Mouse (Mus musculus): ENCODE data around the gene Lef1. TPM values are rescaled to one million over a fixed set of nuclear protein-coding genes. Genes with fewer than 3 reads are reported as not detected.

Lef1 gene
- total RNA-seq, 1 experiment = 11.1 TPM

GRCm38 (mm10) chr3:131092113-131092512, 18.2 kb upstream of the Lef1 start:
- in situ Hi-C loops (cut with MboI; ENCODE audit: low sequenced_read_pairs in 2 of 2, unreplicated experiment in 2 of 2) = no loop called here
- no peak for TF ChIP-seq ZNF384 (IDR thresholded peaks at IDR 0.05; ENCODE audit: low read depth, low read length)
- H3K9ac ChIP-seq (ENCODE audit: insufficient read depth, low read depth, low read length, poor library complexity, severe bottlenecking) = no peak overlapping the region
- no peak for DNase-seq (ENCODE audit: low read depth, low spot score)
- no peaks in the 10 kb centered on the region for H3K9me3 ChIP-seq (ENCODE audit: control insufficient read depth, insufficient read depth, low read depth, low read length)
- no peaks in the 10 kb centered on the region for H3K36me3 ChIP-seq (ENCODE audit: control insufficient read depth, insufficient read depth, low read length, poor library complexity, severe bottlenecking)
- H3K27ac ChIP-seq (ENCODE audit: insufficient read depth, low read depth, low read length, poor library complexity, severe bottlenecking) = no peak overlapping the region
- no peak overlapping the region for H3K4me3 ChIP-seq (ENCODE audit: insufficient read depth in 1 of 2, low read depth in 1 of 2, low read length in 2 of 2, poor library complexity in 1 of 2, severe bottlenecking in 1 of 2)
- peaks cover 2 to 7% of the 10 kb centered on the region in 2 experiments; a peak in 2 of 4 replicates for H3K4me1 ChIP-seq (ENCODE audit: control insufficient read depth in 2 of 2, insufficient read depth in 2 of 2, low read length in 2 of 2, poor library complexity in 1 of 2)

- in situ Hi-C loops (cut with MboI; ENCODE audit: low sequenced_read_pairs in 2 of 2, unreplicated experiment in 2 of 2) = no loop called here
- no peak overlapping the region for H3K27ac ChIP-seq (ENCODE audit: insufficient read depth, low read depth, low read length, poor library complexity, severe bottlenecking)
- H3K4me1 ChIP-seq (ENCODE audit: control insufficient read depth in 2 of 2, insufficient read depth in 2 of 2, low read length in 2 of 2, poor library complexity in 1 of 2) = peaks cover 2 to 7% of the 10 kb centered on the region in 2 experiments; a peak in 2 of 4 replicates
- H3K9me3 ChIP-seq (ENCODE audit: control insufficient read depth, insufficient read depth, low read depth, low read length) = no peaks in the 10 kb centered on the region; the same call in 1 of the 2 replicates
- DNase-seq (ENCODE audit: low read depth, low spot score) = no peak
- H3K36me3 ChIP-seq (ENCODE audit: control insufficient read depth, insufficient read depth, low read length, poor library complexity, severe bottlenecking) = no peaks in the 10 kb centered on the region
- H3K9ac ChIP-seq (ENCODE audit: insufficient read depth, low read depth, low read length, poor library complexity, severe bottlenecking) = no peak overlapping the region
- H3K4me3 ChIP-seq (ENCODE audit: insufficient read depth in 1 of 2, low read depth in 1 of 2, low read length in 2 of 2, poor library complexity in 1 of 2, severe bottlenecking in 1 of 2) = no peak overlapping the region
- TF ChIP-seq ZNF384 (IDR thresholded peaks at IDR 0.05; ENCODE audit: low read depth, low read length) = no peak
Measured at GRCm38 (mm10) chr3:131093736-131094135, 16.5 kb upstream of the Lef1 start.

- Histone ChIP-seq H3K9me3 (ENCODE audit: control insufficient read depth, insufficient read depth, low read depth, low read length) (no peaks in the 10 kb centered on the region; the same call in 1 of the 2 replicates), H3K4me1 (ENCODE audit: control insufficient read depth in 2 of 2, insufficient read depth in 2 of 2, low read length in 2 of 2, poor library complexity in 1 of 2) (peaks cover 2 to 10% of the 10 kb centered on the region in 2 experiments; a peak in 2 of 4 replicates), H3K9ac (ENCODE audit: insufficient read depth, low read depth, low read length, poor library complexity, severe bottlenecking) (no peak overlapping the region), H3K4me3 (ENCODE audit: insufficient read depth in 1 of 2, low read depth in 1 of 2, low read length in 2 of 2, poor library complexity in 1 of 2, severe bottlenecking in 1 of 2) (no peak overlapping the region), H3K36me3 (ENCODE audit: control insufficient read depth, insufficient read depth, low read length, poor library complexity, severe bottlenecking) (no peaks in the 10 kb centered on the region), H3K27ac (ENCODE audit: insufficient read depth, low read depth, low read length, poor library complexity, severe bottlenecking) (no peak overlapping the region; the same call in 1 of the 2 replicates)
- no peak for DNase-seq (ENCODE audit: low read depth, low spot score)
- TF ChIP-seq ZNF384 (IDR thresholded peaks at IDR 0.05; ENCODE audit: low read depth, low read length) (no peak), CHD2 (IDR thresholded peaks at IDR 0.05; ENCODE audit: low read depth, low read length) (no peak), MAFK (IDR thresholded peaks at IDR 0.05; ENCODE audit: insufficient read depth, low read depth, low read length) (no peak)
- in situ Hi-C loops (cut with MboI; ENCODE audit: low sequenced_read_pairs in 2 of 2, unreplicated experiment in 2 of 2) = no loop called here
Measured at GRCm38 (mm10) chr3:131096105-131096504, 14.2 kb upstream of the Lef1 start.

DNA sequence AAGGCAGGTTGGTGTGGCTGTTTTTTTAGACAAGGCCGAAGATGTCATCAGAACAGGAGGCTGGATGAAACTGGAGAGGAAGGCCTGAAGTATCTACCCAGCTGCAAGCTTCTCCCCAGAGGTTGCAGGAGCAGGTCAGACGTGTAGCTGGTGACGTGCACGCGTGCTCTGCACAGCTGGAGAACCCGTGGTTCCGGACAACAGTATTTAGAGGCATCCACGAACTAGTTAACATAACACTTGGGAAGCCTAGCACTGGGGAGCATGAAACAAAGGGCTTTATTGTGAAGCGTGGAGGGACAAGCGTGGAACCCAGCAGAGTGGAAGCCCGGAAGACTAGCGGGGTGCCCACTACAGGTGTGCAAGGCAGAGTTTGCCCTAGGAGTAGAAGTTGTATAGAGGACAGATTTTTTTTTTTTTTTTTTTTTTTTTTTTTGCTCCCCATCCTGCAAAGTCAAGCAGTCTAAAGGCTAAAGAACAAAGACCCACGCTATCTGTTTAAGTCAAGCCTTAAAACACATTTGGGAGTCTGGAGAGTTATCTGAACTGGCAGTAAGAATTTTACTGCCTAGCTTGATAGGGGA, 8.0 kb upstream of the Lef1 start:
- DNase-seq (ENCODE audit: low read depth, low spot score) = peak; percentile 79
- Histone ChIP-seq H3K9me3 (ENCODE audit: control insufficient read depth, insufficient read depth, low read depth, low read length) (no peaks in the 10 kb centered on the region; the same call in 1 of the 2 replicates), H3K36me3 (ENCODE audit: control insufficient read depth, insufficient read depth, low read length, poor library complexity, severe bottlenecking) (no peaks in the 10 kb centered on the region), H3K4me1 (ENCODE audit: control insufficient read depth in 2 of 2, insufficient read depth in 2 of 2, low read length in 2 of 2, poor library complexity in 1 of 2) (peaks cover 3 to 10% of the 10 kb centered on the region in 2 experiments; a peak in 2 of 4 replicates), H3K27ac (ENCODE audit: insufficient read depth, low read depth, low read length, poor library complexity, severe bottlenecking) (no peak overlapping the region; the same call in 1 of the 2 replicates), H3K4me3 (ENCODE audit: insufficient read depth in 1 of 2, low read depth in 1 of 2, low read length in 2 of 2, poor library complexity in 1 of 2, severe bottlenecking in 1 of 2) (no peak overlapping the region), H3K9ac (ENCODE audit: insufficient read depth, low read depth, low read length, poor library complexity, severe bottlenecking) (no peak overlapping the region)
- in situ Hi-C loops (cut with MboI; ENCODE audit: low sequenced_read_pairs in 2 of 2, unreplicated experiment in 2 of 2) = loop anchor here (10.0 to 25.0 kb wide), 2 partner anchors 1890 to 1897 kb away; no protein-coding TSS in a partner anchor
- TF ChIP-seq HCFC1 (IDR thresholded peaks at IDR 0.05; ENCODE audit: borderline replicate concordance, insufficient read depth, low read length) (no peak), ZNF384 (IDR thresholded peaks at IDR 0.05; ENCODE audit: low read depth, low read length) (peak; percentile 97), CHD2 (IDR thresholded peaks at IDR 0.05; ENCODE audit: low read depth, low read length) (no peak), MAFK (IDR thresholded peaks at IDR 0.05; ENCODE audit: insufficient read depth, low read depth, low read length) (peak; percentile 65), ZC3H11A (IDR thresholded peaks at IDR 0.05; ENCODE audit: borderline replicate concordance, low read depth, low read length) (no peak)

DNA sequence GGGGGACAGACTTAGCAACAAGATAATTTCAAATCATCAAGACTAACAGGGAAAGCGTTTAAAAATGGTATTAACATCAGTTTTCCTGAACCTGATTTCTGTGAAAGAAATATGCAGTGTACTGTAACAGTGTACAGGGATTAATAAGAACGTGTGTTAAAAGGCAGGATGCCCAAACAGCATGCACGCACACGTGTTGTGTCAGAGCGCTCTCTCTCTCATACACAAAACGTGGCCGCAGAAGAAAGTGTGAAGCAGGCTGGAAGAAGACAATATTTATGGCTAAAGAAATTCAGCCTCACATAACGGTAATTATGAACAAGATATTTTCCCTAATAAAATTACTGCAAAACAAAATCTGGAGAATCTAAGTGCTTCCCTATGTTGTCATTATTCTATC, 4.9 kb upstream of the Lef1 start:
- in situ Hi-C loops (cut with MboI; ENCODE audit: low sequenced_read_pairs in 2 of 2, unreplicated experiment in 2 of 2) = loop anchor here (10.0 to 25.0 kb wide), 2 partner anchors 1893 to 1901 kb away; no protein-coding TSS in a partner anchor
- no peak for TF ChIP-seq HCFC1 (IDR thresholded peaks at IDR 0.05; ENCODE audit: borderline replicate concordance, insufficient read depth, low read length)
- TF ChIP-seq CHD2 (IDR thresholded peaks at IDR 0.05; ENCODE audit: low read depth, low read length) = no peak
- TF ChIP-seq ZC3H11A (IDR thresholded peaks at IDR 0.05; ENCODE audit: borderline replicate concordance, low read depth, low read length) = no peak
- TF ChIP-seq ZNF384 (IDR thresholded peaks at IDR 0.05; ENCODE audit: low read depth, low read length) = no peak
- no peak for TF ChIP-seq MAFK (IDR thresholded peaks at IDR 0.05; ENCODE audit: insufficient read depth, low read depth, low read length)
- no peak overlapping the region for H3K27ac ChIP-seq (ENCODE audit: insufficient read depth, low read depth, low read length, poor library complexity, severe bottlenecking)
- H3K4me3 ChIP-seq (ENCODE audit: insufficient read depth in 1 of 2, low read depth in 1 of 2, low read length in 2 of 2, poor library complexity in 1 of 2, severe bottlenecking in 1 of 2) = no peak overlapping the region; a peak in 1 of 4 replicates
- H3K4me1 ChIP-seq (ENCODE audit: control insufficient read depth in 2 of 2, insufficient read depth in 2 of 2, low read length in 2 of 2, poor library complexity in 1 of 2) = peaks cover 3 to 10% of the 10 kb centered on the region in 2 experiments; a peak in 2 of 4 replicates
- no peak for DNase-seq (ENCODE audit: low read depth, low spot score)
- no peaks in the 10 kb centered on the region for H3K9me3 ChIP-seq (ENCODE audit: control insufficient read depth, insufficient read depth, low read depth, low read length)
- H3K36me3 ChIP-seq (ENCODE audit: control insufficient read depth, insufficient read depth, low read length, poor library complexity, severe bottlenecking) = no peaks in the 10 kb centered on the region
- H3K9ac ChIP-seq (ENCODE audit: insufficient read depth, low read depth, low read length, poor library complexity, severe bottlenecking) = no peak overlapping the region

Measured in ES-E14 (cell line).